Mouse (Mus musculus) stomach, postnatal 0 days (tissue): ENCODE data around the gene Gm6205. TPM values are rescaled to one million over a fixed set of nuclear protein-coding genes. Genes with fewer than 3 reads are reported as not detected.
"Not testable (repeated sequence)": the region's sequence is repeated elsewhere in the genome, so short reads cannot be mapped to it uniquely, and the experiment has no call there.

Experiments
- ATAC-seq: fragments of 200-750 bp; cut with Nextera tagmentation; 2 replicates; pipeline ENCODE4 v1.8.0; 2017; ENCODE audit not compliant: low FRiP score, low TSS enrichment
- DNase-seq: peaks from one replicate; pipeline ENCODE4 v3.0.0-alpha.2; 2016; ENCODE audit warnings: low spot score
- H3K27ac ChIP-seq: fragments of 300-500 bp; sonication (generic); replicated peaks from 2 replicates; pipeline ENCODE4 v1.5.1; 2014; ENCODE audit warnings: mild to moderate bottlenecking, control low read depth
- H3K27me3 ChIP-seq: fragments of 300-500 bp; sonication (generic); 2 replicates; pipeline ENCODE4 v1.6.1; 2014; ENCODE audit warnings: low read length; ENCODE audit not compliant: control insufficient read depth, insufficient read depth
- H3K36me3 ChIP-seq: fragments of 300-500 bp; sonication (generic); 2 replicates; pipeline ENCODE4 v1.6.1; 2014; ENCODE audit warnings: low read length, mixed read lengths; ENCODE audit not compliant: control insufficient read depth, insufficient read depth
- H3K4me1 ChIP-seq: fragments of 300-500 bp; sonication (generic); replicated peaks from 2 replicates; pipeline ENCODE4 v1.6.1; 2014; ENCODE audit warnings: antibody characterized with exemption; ENCODE audit not compliant: control insufficient read depth, insufficient read depth
- H3K4me2 ChIP-seq: fragments of 300-500 bp; sonication (generic); replicated peaks from 2 replicates; pipeline ENCODE4 v1.6.1; 2014; ENCODE audit warnings: low read depth, mild to moderate bottlenecking, control low read depth, moderate library complexity
- H3K4me3 ChIP-seq: fragments of 300-500 bp; sonication (generic); 2 replicates; pipeline ENCODE4 v1.5.1; 2014; ENCODE audit warnings: low read depth, low read length, control low read depth
- H3K9ac ChIP-seq: fragments of 300-500 bp; sonication (generic); 2 replicates; pipeline ENCODE4 v1.6.1; 2014; ENCODE audit warnings: mild to moderate bottlenecking, low read length, control low read depth, mixed read lengths
- H3K9me3 ChIP-seq: fragments of 300-500 bp; sonication (generic); 2 replicates; pipeline ENCODE4 v1.6.1; 2016; ENCODE audit warnings: low read length; ENCODE audit not compliant: control insufficient read depth
- WGBS: fragments of 180-500 bp; shearing (Covaris S2); extraction: QIAGEN DNeasy Blood & Tissue Kit; methylation state at CpG from one replicate; pipeline ENCODE4 v1.1.7; 2014; 5-methylcytosine and 5-hydroxymethylcytosine counted together
- polyA plus RNA-seq: library from polyadenylated mRNA; unstranded; fragments of >200 nt; fragmentation: Nextera tagmentation; extraction: Ambion mirVana; gene quantifications from 2 replicates; pipeline ENCODE4 v1.2.1, GENCODE M21; 2015

Gm6205 gene
- not detected in 2 replicates for polyA plus RNA-seq

GRCm38 (mm10) chr5:94648082-94648481 is at the start of gene Gm6205:
Gm6205 (plus strand) TSS chr5:94648382.
- no CpG with 5 or more reads among the region's 2 CpGs for WGBS
- H3K9ac ChIP-seq, H3K4me3 ChIP-seq, H3K4me2 ChIP-seq, H3K4me1 ChIP-seq, DNase-seq, H3K27me3 ChIP-seq, ATAC-seq, H3K27ac ChIP-seq, H3K9me3 ChIP-seq, H3K36me3 ChIP-seq: not testable (repeated sequence)

GRCm38 (mm10) chr5:94616242-94616641 is 31.9 kb upstream of the Gm6205 start, which contains the start of gene Gm3147:
Gm3147 (minus strand) TSS chr5:94616342.
- H3K4me1 ChIP-seq, H3K27me3 ChIP-seq, H3K36me3 ChIP-seq, H3K27ac ChIP-seq, ATAC-seq, H3K9ac ChIP-seq, H3K4me3 ChIP-seq, DNase-seq, H3K9me3 ChIP-seq, H3K4me2 ChIP-seq: not testable (repeated sequence)
- no CpG with 5 or more reads among the region's 1 CpGs for WGBS

DNA sequence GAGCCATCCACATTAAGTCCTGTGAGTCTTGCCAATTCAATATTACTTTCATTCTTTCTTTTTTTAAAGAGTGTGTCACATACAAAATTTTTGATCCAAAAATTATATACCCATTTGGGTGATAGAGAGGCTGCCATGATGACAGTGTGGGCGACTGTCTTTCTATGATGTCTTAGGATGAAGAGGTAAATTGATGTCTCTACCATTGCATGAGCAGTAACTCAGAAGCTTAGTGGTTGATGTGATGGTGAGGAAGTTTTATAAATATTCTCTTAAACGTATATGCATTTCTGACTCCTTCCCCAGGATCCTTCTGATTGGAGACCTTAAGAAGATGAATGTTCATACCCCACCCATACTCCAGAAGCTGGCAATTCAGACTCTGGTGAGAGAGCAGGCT is 24.5 kb upstream of the Gm6205 start, which contains the start of gene Gm6509:
TSS of gene Gm6509 (plus strand) at position 301 of the 400 bp plus-strand sequence.
- not testable (repeated sequence) for H3K4me2 ChIP-seq, H3K9ac ChIP-seq, ATAC-seq, H3K27ac ChIP-seq, DNase-seq, H3K9me3 ChIP-seq, H3K27me3 ChIP-seq, H3K4me3 ChIP-seq, H3K36me3 ChIP-seq, H3K4me1 ChIP-seq
- 100% methylated on average over 1 of the region's 2 CpGs for WGBS

Other genes with a start within 250 kb of the Gm6205 start
- gene Gm7682, start 202.6 kb upstream of the Gm6205 start, polyA plus RNA-seq, result not detected in 2 replicates
- 0.27 TPM in 1 of 2 replicates, not detected in the other for gene Gm3139, start 122.1 kb upstream of the Gm6205 start, polyA plus RNA-seq
- gene Gm3147, start 32.0 kb upstream of the Gm6205 start, polyA plus RNA-seq, result not detected in 2 replicates
- gene Gm6509, start 24.4 kb upstream of the Gm6205 start, polyA plus RNA-seq, result not detected in 2 replicates
- 0.27 TPM in 1 of 2 replicates, not detected in the other for gene Gm3183, start 217.1 kb downstream of the Gm6205 start, polyA plus RNA-seq